Mouse (Mus musculus) c-Kit-negative CD71-positive TER-119-positive erythroid progenitor cells, embryonic 14.5 days (primary cell): ENCODE data around the gene Gm3573.
"Not testable (repeated sequence)": the region's sequence is repeated elsewhere in the genome, so short reads cannot be mapped to it uniquely, and the experiment has no call there.

Experiments
- DNase-seq: peaks from one replicate; pipeline ENCODE4 v3.0.0-alpha.2; 2013; ENCODE audit warnings: low read depth, low spot score

Gene Gm3573

GRCm38 (mm10) chr14:42190691-42191090 lies at the start of gene Gm3573:
TSS of gene Gm3573 (minus strand) at chr14:42190791.
- not testable (repeated sequence) for DNase-seq

GRCm38 (mm10) chr14:42216766-42217537 lies 26.4 kb upstream of the Gm3573 start:
- DNase-seq, result not testable (repeated sequence)

GRCm38 (mm10) chr14:42183936-42184335 lies 6.7 kb downstream of the Gm3573 start:
- not testable (repeated sequence) for DNase-seq

GRCm38 (mm10) chr14:42162522-42162921 lies 28.1 kb downstream of the Gm3573 start, which contains the start of gene Gm17027:
TSS of gene Gm17027 (minus strand) at chr14:42162622.
- DNase-seq, result not testable (repeated sequence)
